ENCODE assay signal across 8 mouse cellular contexts in genomic region chr7:4136771-4137531, GRCm38 (mm10). TPM values are rescaled to one million over a fixed set of nuclear protein-coding genes. Genes with fewer than 3 reads are reported as not detected.
DNase-seq lines count a peak whose midpoint lies in the region; ATAC-seq and TF ChIP-seq lines count a peak whose summit lies in the region.

Leng8 (plus strand) TSS chr7:4137039.

- under 1% methylated on average over 77 of the region's 78 CpGs for WGBS in forebrain, embryonic 15.5 days
- WGBS in lung, adult 2 months, result under 1% methylated on average over 78 of the region's 78 CpGs

- DNase-seq in ES-E14 (ENCODE audit: low read depth, low spot score), result peak; percentile 95
- peak; percentile 99 for DNase-seq in cerebellum, adult 11-12 months
- peak; percentile 99 for DNase-seq in heart, postnatal 25 days (ENCODE audit: low spot score)
- peak; percentile 100 for DNase-seq in layer of hippocampus, adult 18-20 months (ENCODE audit: low spot score in 2 of 2)
- peak; percentile 99 for DNase-seq in lung, adult 2 months
- DNase-seq in thymus, adult 18-20 months, result peak; percentile 99

- H3K36me3 ChIP-seq in ES-E14 (ENCODE audit: control insufficient read depth, insufficient read depth, low read length, poor library complexity, severe bottlenecking), result peaks cover 49% of the 10 kb centered on the region
- peaks cover 46% of the 10 kb centered on the region for H3K36me3 ChIP-seq in forebrain, embryonic 15.5 days

- TF ChIP-seq POLR2A in lung, adult 2 months (IDR thresholded peaks at IDR 0.05; ENCODE audit: borderline replicate concordance, extremely low read depth, low read depth, low read length), result peak; percentile 94

- no peak for TF ChIP-seq CTCF in lung, adult 2 months (IDR thresholded peaks at IDR 0.05; ENCODE audit: insufficient read depth, low read length)

- in situ Hi-C loops in ES-E14 (cut with MboI; ENCODE audit: low sequenced_read_pairs in 2 of 2, unreplicated experiment in 2 of 2), result loop anchor here in 1 of 2 experiments (25.0 kb wide), 1 partner anchor 300 kb away; the partner anchor contains the start of gene Rdh13

- peak within 1 kb of the TSS; percentile 97 for H3K9ac ChIP-seq in ES-E14 (ENCODE audit: insufficient read depth, low read depth, low read length, poor library complexity, severe bottlenecking)
- H3K9ac ChIP-seq in forebrain, embryonic 15.5 days (replicated peaks), result peak within 1 kb of the TSS; percentile 91

- H3K9me3 ChIP-seq in ES-E14 (ENCODE audit: control insufficient read depth, insufficient read depth, low read depth, low read length), result no peaks in the 10 kb centered on the region
- no peaks in the 10 kb centered on the region for H3K9me3 ChIP-seq in forebrain, embryonic 15.5 days

- H3K27me3 ChIP-seq in forebrain, embryonic 15.5 days, result no peaks in the 10 kb centered on the region

- intact Hi-C loops in heart, postnatal 25 days (cut with DNase I), result loop anchor here (10.0 kb wide), 1 partner anchor 368 kb away; the partner anchor contains the start of gene Ppp1r12c

- peak within 1 kb of the TSS; percentile 83 to 88 for H3K4me3 ChIP-seq in ES-E14 (ENCODE audit: insufficient read depth in 1 of 2, low read depth in 1 of 2, low read length in 2 of 2, poor library complexity in 1 of 2, severe bottlenecking in 1 of 2)
- H3K4me3 ChIP-seq in forebrain, embryonic 15.5 days, result peak within 1 kb of the TSS; percentile 95
- peak within 1 kb of the TSS; percentile 86 for H3K4me3 ChIP-seq in lung, adult 2 months (replicated peaks; ENCODE audit: extremely low read depth, low read depth, low read length)

- ATAC-seq in forebrain, embryonic 15.5 days (replicated peaks), result peak; percentile 98
- ATAC-seq in neutrophil, adult 5-6 weeks (ENCODE audit: extremely low read depth, insufficient number of reproducible peaks, low FRiP score, poor library complexity, severe bottlenecking), result peak; percentile 93

- H3K27ac ChIP-seq in ES-E14 (ENCODE audit: insufficient read depth, low read depth, low read length, poor library complexity, severe bottlenecking), result peak within 1 kb of the TSS; percentile 95
- H3K27ac ChIP-seq in forebrain, embryonic 15.5 days (replicated peaks), result peak within 1 kb of the TSS; percentile 98

- H3K4me1 ChIP-seq in ES-E14 (ENCODE audit: control insufficient read depth in 2 of 2, insufficient read depth in 2 of 2, low read length in 2 of 2, poor library complexity in 1 of 2), result peaks cover 0 to 5% of the 10 kb centered on the region in 2 experiments; a peak in 1 of 4 replicates
- H3K4me1 ChIP-seq in forebrain, embryonic 15.5 days, result peaks cover 28% of the 10 kb centered on the region
- H3K4me1 ChIP-seq in lung, adult 2 months (ENCODE audit: control insufficient read depth, insufficient read depth, low read length), result peaks cover 9% of the 10 kb centered on the region; the same call in 1 of the 2 replicates

- H3K4me2 ChIP-seq in forebrain, embryonic 15.5 days (replicated peaks), result peak within 1 kb of the TSS; percentile 82

TF ChIP-seq in ES-E14, 5 proteins besides CTCF, POLR2A, EP300 and RAD21:
- TF ChIP-seq CHD2 (IDR thresholded peaks at IDR 0.05; ENCODE audit: low read depth, low read length) (peak; percentile 54), ZNF384 (IDR thresholded peaks at IDR 0.05; ENCODE audit: low read depth, low read length) (no peak), HCFC1 (IDR thresholded peaks at IDR 0.05; ENCODE audit: borderline replicate concordance, insufficient read depth, low read length) (peak; percentile 83; the same call in 1 of the 2 replicates), MAFK (IDR thresholded peaks at IDR 0.05; ENCODE audit: insufficient read depth, low read depth, low read length) (peak; percentile 82)
TF ChIP-seq in ES-E14: peak in this region for 3.

RNA-seq across cellular contexts. Expression of gene Leng8, which starts in this region (rescaled TPM):
- 77.2 and 115 TPM in 2 replicates for total RNA-seq in ES-E14 (2012; rRNA removed)
- 78.8 and 85.9 TPM in 2 replicates for polyA plus RNA-seq in forebrain, embryonic 15.5 days (2015; fragmentation: Nextera tagmentation; extraction: Ambion mirVana)
- 10 to 100 TPM; 37.4 to 40.9 TPM for total RNA-seq in heart, postnatal 25 days (2021)
- 100 to 1,000 TPM; 139 to 159 TPM for total RNA-seq in layer of hippocampus, adult 18-20 months (2021)
- 648 and 958 TPM in 2 replicates for polyA plus RNA-seq in lung, adult 2 months (2012; rRNA removed)
- total RNA-seq in neutrophil, adult 5-6 weeks (2017), result 155 and 160 TPM in 2 replicates

Comparison
In these comparisons a context has a peak if more than half of its experiments do, and no peak if none do; other contexts are left out.
1. Peak in every context shown above with its lines: DNase-seq, ATAC-seq, H3K4me3 ChIP-seq and H3K27ac ChIP-seq.